Mouse (Mus musculus): ENCODE data around the gene Adamts4. TPM values are rescaled to one million over a fixed set of nuclear protein-coding genes. Genes with fewer than 3 reads are reported as not detected.

The Adamts4 gene
- polyA plus RNA-seq, 1 experiment = 29.8 TPM

GRCm38 (mm10) chr1:171223796-171224195, 26.4 kb upstream of the Adamts4 start:
- no peak for DNase-seq
- H3K27ac ChIP-seq (ENCODE audit: insufficient read depth, low read length) = no peak overlapping the region
- WGBS = 89% methylated on average over 2 of the region's 2 CpGs
- TF ChIP-seq POLR2A (IDR thresholded peaks at IDR 0.05; ENCODE audit: borderline replicate concordance, insufficient read depth, low read length) = no peak
- TF ChIP-seq CTCF (IDR thresholded peaks at IDR 0.05; ENCODE audit: borderline replicate concordance, insufficient read depth, low read depth, low read length) = no peak
- H3K4me3 ChIP-seq (replicated peaks; ENCODE audit: insufficient read depth, low read depth, low read length) = no peak overlapping the region
- no peaks in the 10 kb centered on the region for H3K27me3 ChIP-seq (ENCODE audit: control insufficient read depth, insufficient read depth, low read length)
- H3K4me1 ChIP-seq (ENCODE audit: control insufficient read depth, insufficient read depth, low read length) = no peaks in the 10 kb centered on the region

GRCm38 (mm10) chr1:171224857-171225256, 25.4 kb upstream of the Adamts4 start, which contains the start of gene Apoa2:
Apoa2 (plus strand) TSS chr1:171225054.
- no peak within 1 kb of the TSS for H3K27ac ChIP-seq (ENCODE audit: insufficient read depth, low read length)
- H3K4me3 ChIP-seq (replicated peaks; ENCODE audit: insufficient read depth, low read depth, low read length) = no peak within 1 kb of the TSS
- DNase-seq = no peak
- 84% methylated on average over 5 of the region's 5 CpGs for WGBS
- H3K27me3 ChIP-seq (ENCODE audit: control insufficient read depth, insufficient read depth, low read length) = no peaks in the 10 kb centered on the region
- TF ChIP-seq CTCF (IDR thresholded peaks at IDR 0.05; ENCODE audit: borderline replicate concordance, insufficient read depth, low read depth, low read length) (no peak), POLR2A (IDR thresholded peaks at IDR 0.05; ENCODE audit: borderline replicate concordance, insufficient read depth, low read length) (no peak)
- no peaks in the 10 kb centered on the region for H3K4me1 ChIP-seq (ENCODE audit: control insufficient read depth, insufficient read depth, low read length)

DNA sequence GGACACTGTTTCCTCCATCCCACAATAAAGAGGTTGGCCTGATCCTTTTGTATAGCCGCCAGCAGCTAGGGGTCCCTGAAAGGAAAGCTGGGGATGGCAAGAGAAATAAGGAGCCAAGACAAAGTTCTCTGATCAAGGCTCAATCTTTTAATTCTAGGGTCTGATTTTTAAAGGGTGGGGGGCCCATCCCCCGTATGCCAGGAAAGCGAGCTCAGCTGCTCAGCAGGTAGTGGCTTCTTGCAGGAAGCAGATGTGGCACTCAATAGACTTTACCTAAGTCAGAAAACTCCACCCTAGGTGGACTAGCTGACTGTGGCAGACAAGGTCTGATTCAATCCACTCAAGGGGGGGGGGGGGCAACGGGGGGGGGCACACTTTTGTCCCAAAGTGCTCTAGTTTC, 23.4 kb upstream of the Adamts4 start:
- no peak for DNase-seq
- no peaks in the 10 kb centered on the region for H3K4me1 ChIP-seq (ENCODE audit: control insufficient read depth, insufficient read depth, low read length)
- H3K27ac ChIP-seq (ENCODE audit: insufficient read depth, low read length) = no peak overlapping the region
- no peak for TF ChIP-seq POLR2A (IDR thresholded peaks at IDR 0.05; ENCODE audit: borderline replicate concordance, insufficient read depth, low read length)
- TF ChIP-seq CTCF (IDR thresholded peaks at IDR 0.05; ENCODE audit: borderline replicate concordance, insufficient read depth, low read depth, low read length) = no peak
- no peaks in the 10 kb centered on the region for H3K27me3 ChIP-seq (ENCODE audit: control insufficient read depth, insufficient read depth, low read length)
- H3K4me3 ChIP-seq (replicated peaks; ENCODE audit: insufficient read depth, low read depth, low read length) = no peak overlapping the region
- 55% methylated on average over 4 of the region's 4 CpGs for WGBS

GRCm38 (mm10) chr1:171227879-171228278, 22.3 kb upstream of the Adamts4 start:
- TF ChIP-seq POLR2A (IDR thresholded peaks at IDR 0.05; ENCODE audit: borderline replicate concordance, insufficient read depth, low read length) = no peak
- no peak for DNase-seq
- Histone ChIP-seq H3K27me3 (ENCODE audit: control insufficient read depth, insufficient read depth, low read length) (no peaks in the 10 kb centered on the region), H3K4me1 (ENCODE audit: control insufficient read depth, insufficient read depth, low read length) (no peaks in the 10 kb centered on the region), H3K27ac (ENCODE audit: insufficient read depth, low read length) (no peak overlapping the region), H3K4me3 (replicated peaks; ENCODE audit: insufficient read depth, low read depth, low read length) (no peak overlapping the region)
- WGBS = 89% methylated on average over 1 of the region's 1 CpGs

- no peak for DNase-seq
- Histone ChIP-seq H3K4me1 (ENCODE audit: control insufficient read depth, insufficient read depth, low read length) (no peaks in the 10 kb centered on the region), H3K27me3 (ENCODE audit: control insufficient read depth, insufficient read depth, low read length) (no peaks in the 10 kb centered on the region), H3K4me3 (replicated peaks; ENCODE audit: insufficient read depth, low read depth, low read length) (no peak overlapping the region), H3K27ac (ENCODE audit: insufficient read depth, low read length) (no peak overlapping the region)
- no peak for TF ChIP-seq POLR2A (IDR thresholded peaks at IDR 0.05; ENCODE audit: borderline replicate concordance, insufficient read depth, low read length)
- no peak for TF ChIP-seq CTCF (IDR thresholded peaks at IDR 0.05; ENCODE audit: borderline replicate concordance, insufficient read depth, low read depth, low read length)
- WGBS = 48% methylated on average over 6 of the region's 6 CpGs
Measured at GRCm38 (mm10) chr1:171229750-171230149, 20.5 kb upstream of the Adamts4 start.

DNA sequence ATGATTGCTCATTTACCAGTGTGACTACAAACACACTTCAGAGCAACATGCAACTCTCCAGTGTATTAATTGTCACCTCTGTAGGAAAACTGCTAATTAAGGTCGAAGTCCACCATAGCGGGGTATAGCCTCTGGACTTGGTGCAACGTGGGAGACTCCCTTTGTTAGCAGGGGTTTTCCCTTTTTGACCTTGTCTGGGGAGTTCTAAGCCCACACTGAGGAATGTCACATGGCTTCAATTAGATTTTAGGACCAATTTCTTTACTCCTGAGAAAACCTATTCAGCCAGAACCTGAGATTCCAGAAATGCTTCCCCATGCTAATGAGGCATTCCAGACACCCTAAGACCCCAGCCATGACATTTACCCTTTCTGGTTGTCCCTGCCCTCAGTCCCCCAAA, 20.0 kb upstream of the Adamts4 start:
- WGBS = 81% methylated on average over 3 of the region's 3 CpGs
- Histone ChIP-seq H3K27ac (ENCODE audit: insufficient read depth, low read length) (no peak overlapping the region), H3K4me3 (replicated peaks; ENCODE audit: insufficient read depth, low read depth, low read length) (no peak overlapping the region), H3K27me3 (ENCODE audit: control insufficient read depth, insufficient read depth, low read length) (no peaks in the 10 kb centered on the region), H3K4me1 (ENCODE audit: control insufficient read depth, insufficient read depth, low read length) (no peaks in the 10 kb centered on the region)
- TF ChIP-seq POLR2A (IDR thresholded peaks at IDR 0.05; ENCODE audit: borderline replicate concordance, insufficient read depth, low read length) (no peak), CTCF (IDR thresholded peaks at IDR 0.05; ENCODE audit: borderline replicate concordance, insufficient read depth, low read depth, low read length) (no peak)
- no peak for DNase-seq

- TF ChIP-seq POLR2A (IDR thresholded peaks at IDR 0.05; ENCODE audit: borderline replicate concordance, insufficient read depth, low read length) (no peak), CTCF (IDR thresholded peaks at IDR 0.05; ENCODE audit: borderline replicate concordance, insufficient read depth, low read depth, low read length) (no peak)
- DNase-seq = no peak
- Histone ChIP-seq H3K4me1 (ENCODE audit: control insufficient read depth, insufficient read depth, low read length) (no peaks in the 10 kb centered on the region), H3K4me3 (replicated peaks; ENCODE audit: insufficient read depth, low read depth, low read length) (no peak overlapping the region), H3K27me3 (ENCODE audit: control insufficient read depth, insufficient read depth, low read length) (no peaks in the 10 kb centered on the region), H3K27ac (ENCODE audit: insufficient read depth, low read length) (no peak overlapping the region)
- 64% methylated on average over 4 of the region's 4 CpGs for WGBS
Measured at GRCm38 (mm10) chr1:171231844-171232243, 18.4 kb upstream of the Adamts4 start.

DNA sequence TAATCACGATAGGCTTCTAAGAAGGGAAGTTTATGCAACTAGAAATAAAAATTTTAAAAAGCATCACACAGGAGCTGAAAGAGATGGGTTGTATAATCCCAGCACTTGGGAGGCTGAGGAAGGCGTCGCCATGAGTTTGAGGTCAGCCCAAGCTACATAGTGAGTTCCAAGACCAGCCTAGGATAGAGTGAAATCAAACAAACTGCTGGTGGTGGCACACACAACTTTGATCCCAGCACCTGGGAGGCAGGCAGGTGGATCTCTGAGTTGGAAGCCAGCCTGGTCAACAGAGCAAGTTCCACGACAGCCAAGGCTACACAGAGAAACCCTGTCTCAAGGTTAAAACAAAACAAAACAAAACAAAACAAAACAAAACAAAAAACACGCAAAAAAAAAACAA, 17.9 kb upstream of the Adamts4 start:
- H3K27ac ChIP-seq (ENCODE audit: insufficient read depth, low read length) = no peak overlapping the region
- no peaks in the 10 kb centered on the region for H3K4me1 ChIP-seq (ENCODE audit: control insufficient read depth, insufficient read depth, low read length)
- WGBS = 86% methylated on average over 5 of the region's 5 CpGs
- H3K4me3 ChIP-seq (replicated peaks; ENCODE audit: insufficient read depth, low read depth, low read length) = no peak overlapping the region
- H3K27me3 ChIP-seq (ENCODE audit: control insufficient read depth, insufficient read depth, low read length) = no peaks in the 10 kb centered on the region
- DNase-seq = no peak
- TF ChIP-seq CTCF (IDR thresholded peaks at IDR 0.05; ENCODE audit: borderline replicate concordance, insufficient read depth, low read depth, low read length) (no peak), POLR2A (IDR thresholded peaks at IDR 0.05; ENCODE audit: borderline replicate concordance, insufficient read depth, low read length) (no peak)

All from cerebellum, adult 2 months (tissue).